Mouse (Mus musculus): ENCODE results near the gene Slc22a14.

DNA sequence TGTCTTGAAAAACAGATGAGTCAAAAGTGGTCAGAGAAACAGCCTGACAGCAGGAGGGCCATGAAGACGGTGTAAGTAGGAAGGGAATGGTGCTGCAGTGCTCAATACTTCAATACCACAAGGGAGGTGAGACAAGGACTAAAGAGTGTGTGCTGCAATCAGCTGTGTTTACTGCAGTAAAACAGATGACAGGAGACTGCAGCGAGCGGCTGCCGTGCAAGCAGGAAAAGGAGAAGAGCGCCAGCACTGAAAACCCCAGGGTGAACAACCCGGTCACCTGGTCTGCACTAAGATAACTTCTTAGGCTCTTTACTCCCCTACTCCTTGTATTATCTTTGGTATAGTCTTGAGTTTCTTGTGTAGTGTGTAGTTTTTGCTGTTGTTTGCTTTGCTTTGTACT lies 97.2 kb downstream of the Slc22a14 start:
- TF ChIP-seq CTCF (IDR thresholded peaks at IDR 0.05; ENCODE audit: extremely low read depth, insufficient read length, insufficient replicate concordance, low read depth, low read length), result no peak
- TF ChIP-seq POLR2A (IDR thresholded peaks at IDR 0.05; ENCODE audit: low read depth, low read length), result no peak
